Mouse (Mus musculus) ES-Bruce4 (cell line): ENCODE data around the gene Ssrp1. TPM values are rescaled to one million over a fixed set of nuclear protein-coding genes. Genes with fewer than 3 reads are reported as not detected.

Source experiments
- H3K27ac ChIP-seq: 2 replicates; pipeline ENCODE4 v1.5.1; 2012; ENCODE audit warnings: low read length, inconsistent platforms; ENCODE audit not compliant: insufficient read depth
- H3K27me3 ChIP-seq: 2 replicates; pipeline ENCODE4 v1.6.1; 2012; ENCODE audit warnings: mild to moderate bottlenecking, low read length, inconsistent platforms; ENCODE audit not compliant: control insufficient read depth, poor library complexity, insufficient read depth, severe bottlenecking
- H3K36me3 ChIP-seq: 2 replicates; pipeline ENCODE4 v1.6.1; 2012; ENCODE audit warnings: inconsistent platforms, mild to moderate bottlenecking, low read length, moderate library complexity; ENCODE audit not compliant: control insufficient read depth, poor library complexity, insufficient read depth, severe bottlenecking
- H3K4me1 ChIP-seq: one replicate; pipeline ENCODE4 v1.8.1; 2011; ENCODE audit warnings: low read length; ENCODE audit not compliant: control insufficient read depth, insufficient read depth
- H3K4me3 ChIP-seq: 2 replicates; pipeline ENCODE4 v1.5.1; 2011; ENCODE audit warnings: low read depth, mild to moderate bottlenecking, low read length
- H3K9ac ChIP-seq: 2 replicates; pipeline ENCODE4 v1.6.1; 2012; ENCODE audit warnings: low read depth, mild to moderate bottlenecking, inconsistent platforms; ENCODE audit not compliant: poor library complexity, severe bottlenecking
- H3K9me3 ChIP-seq: replicated peaks from 2 replicates; pipeline ENCODE4 v1.6.1; 2012; ENCODE audit warnings: mild to moderate bottlenecking, low read length, inconsistent platforms; ENCODE audit not compliant: control insufficient read depth, poor library complexity, insufficient read depth, severe bottlenecking
- CTCF ChIP-seq: IDR thresholded peaks from one replicate; pipeline ENCODE4 v1.8.1; 2011; ENCODE audit warnings: low read depth, low read length
- EP300 ChIP-seq: IDR thresholded peaks from 2 replicates; pipeline ENCODE4 v1.6.1; 2011; ENCODE audit warnings: low read depth, low read length; ENCODE audit not compliant: insufficient read depth
- POLR2A ChIP-seq: IDR thresholded peaks from one replicate; pipeline ENCODE4 v1.8.1; 2011; ENCODE audit warnings: low read length; ENCODE audit not compliant: insufficient read depth
- polyA plus RNA-seq: library from polyadenylated mRNA; stranded (reverse); fragments of >200 nt; gene quantifications from 2 replicates; pipeline ENCODE4 v1.2.4, GENCODE M21; 2011; ENCODE audit warnings: low read depth; ENCODE audit not compliant: missing spikeins, insufficient read depth, insufficient read length

Gene Ssrp1
- polyA plus RNA-seq = 228 and 238 TPM in 2 replicates

DNA sequence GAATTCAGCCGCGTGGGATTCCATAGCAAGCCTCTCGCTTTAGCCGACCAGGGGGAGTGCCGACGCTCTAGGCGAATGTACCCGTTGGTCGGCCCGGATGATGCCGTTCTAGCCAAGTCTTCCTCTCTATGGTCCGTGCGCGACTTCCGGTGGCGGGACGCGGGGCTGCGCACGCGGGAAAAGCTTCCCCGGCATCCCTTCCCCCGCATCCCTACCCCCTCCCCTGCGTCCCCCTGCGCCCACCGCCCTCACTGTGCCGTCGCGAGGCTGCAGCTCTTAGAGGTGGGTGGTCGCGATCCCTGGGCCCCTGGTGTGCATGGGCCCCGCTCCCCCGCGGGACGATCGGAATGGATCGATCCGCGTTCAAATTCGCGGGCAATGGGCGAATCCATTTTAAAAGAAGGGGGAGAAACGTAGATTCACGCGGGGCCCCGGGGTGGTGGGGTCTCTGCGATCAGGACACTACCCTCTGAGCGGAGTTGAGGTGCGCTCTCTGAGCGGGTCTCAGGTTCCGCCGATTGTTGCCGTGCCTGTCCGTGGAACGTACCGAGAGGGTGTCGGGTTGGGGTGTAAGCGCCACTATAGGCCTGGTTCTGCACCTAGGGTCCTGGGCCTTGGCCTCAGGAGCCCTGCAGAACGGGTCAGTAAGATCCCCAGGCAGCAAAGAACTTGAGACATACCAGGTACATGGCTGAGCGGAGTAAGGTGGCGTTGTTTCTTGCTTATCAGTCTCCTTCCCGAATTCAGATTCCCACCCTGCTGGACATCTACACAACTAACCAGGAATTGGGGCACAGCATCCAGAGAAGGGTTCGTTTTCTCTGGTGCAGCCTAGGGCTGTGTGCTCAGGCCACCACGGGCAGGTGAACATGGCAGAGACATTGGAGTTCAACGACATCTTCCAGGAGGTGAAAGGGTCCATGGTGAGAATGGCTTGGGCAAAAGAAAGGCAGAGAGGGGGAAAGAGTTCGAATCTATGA lies at the start of gene Ssrp1, which contains the start of gene P2rx3:
Gene Ssrp1, plus strand, starts transcription at position 188 of the 980 bp plus-strand sequence.
Gene P2rx3, minus strand, starts transcription at position 416 of the 980 bp plus-strand sequence.
- peaks cover 3% of the 10 kb centered on the region for H3K4me1 ChIP-seq
- H3K27me3 ChIP-seq = no peaks in the 10 kb centered on the region
- TF ChIP-seq CTCF (no peak), POLR2A (peak; percentile 60)
- H3K27ac ChIP-seq = peak within 1 kb of the TSS; percentile 39; the same call in 1 of the 2 replicates
- H3K36me3 ChIP-seq = peaks cover 34% of the 10 kb centered on the region
- peak within 1 kb of the TSS; percentile 89 for H3K9ac ChIP-seq
- peak within 1 kb of the TSS; percentile 98 for H3K4me3 ChIP-seq
- H3K9me3 ChIP-seq = no peaks in the 10 kb centered on the region

DNA sequence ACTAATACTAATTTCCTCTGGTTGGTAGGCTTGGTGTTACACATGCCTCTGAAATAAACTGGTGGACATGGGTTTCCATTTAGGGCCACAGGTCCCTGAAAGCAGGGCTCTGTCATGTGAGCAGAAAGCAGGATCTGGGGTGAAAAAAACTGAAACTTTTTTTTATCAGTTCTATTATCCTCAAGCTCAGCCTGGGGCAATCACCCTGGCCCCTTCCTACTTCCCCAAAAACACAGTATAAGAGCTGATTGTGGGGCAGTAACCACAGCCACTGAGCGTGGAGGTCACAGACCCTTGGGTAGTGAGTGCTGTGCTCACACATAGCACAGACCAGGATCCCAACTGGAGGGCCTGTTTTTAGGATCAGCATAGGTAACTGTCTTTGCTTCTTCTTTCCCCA lies 49.1 kb upstream of the Ssrp1 start, which contains the start of gene Prg3:
Gene Prg3, plus strand, starts transcription at position 286 of the 400 bp plus-strand sequence.
- no peak for TF ChIP-seq POLR2A
- TF ChIP-seq EP300 = no peak
- TF ChIP-seq CTCF = no peak
- H3K36me3 ChIP-seq = no peaks in the 10 kb centered on the region
- no peaks in the 10 kb centered on the region for H3K27me3 ChIP-seq
- no peak within 1 kb of the TSS for H3K4me3 ChIP-seq
- no peak within 1 kb of the TSS for H3K27ac ChIP-seq
- H3K9me3 ChIP-seq = no peaks in the 10 kb centered on the region
- no peak within 1 kb of the TSS for H3K9ac ChIP-seq
- H3K4me1 ChIP-seq = no peaks in the 10 kb centered on the region

DNA sequence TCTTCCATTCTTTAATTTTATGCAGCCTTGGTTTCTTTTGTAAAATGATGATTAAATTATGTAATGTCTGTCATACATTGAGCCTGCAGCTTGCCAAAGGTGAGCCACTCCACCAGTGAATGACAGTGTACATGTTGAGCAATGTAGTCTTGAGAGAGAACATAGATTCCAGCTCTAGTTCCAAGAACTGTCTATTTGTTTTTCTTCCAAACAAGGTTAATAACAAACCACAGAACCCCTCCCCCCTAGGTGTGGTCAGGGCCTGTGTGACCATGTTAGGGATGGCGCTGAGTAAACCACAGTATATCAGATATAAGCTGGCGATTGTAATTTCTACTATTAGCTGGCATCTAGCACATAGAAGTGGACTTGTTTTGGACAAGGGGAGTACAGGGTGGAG lies 40.7 kb upstream of the Ssrp1 start:
- Histone ChIP-seq H3K4me1 (no peaks in the 10 kb centered on the region), H3K36me3 (no peaks in the 10 kb centered on the region), H3K9ac (no peak overlapping the region), H3K27ac (no peak overlapping the region), H3K9me3 (no peaks in the 10 kb centered on the region), H3K27me3 (no peaks in the 10 kb centered on the region), H3K4me3 (no peak overlapping the region)
- TF ChIP-seq POLR2A (no peak), EP300 (no peak), CTCF (no peak)

DNA sequence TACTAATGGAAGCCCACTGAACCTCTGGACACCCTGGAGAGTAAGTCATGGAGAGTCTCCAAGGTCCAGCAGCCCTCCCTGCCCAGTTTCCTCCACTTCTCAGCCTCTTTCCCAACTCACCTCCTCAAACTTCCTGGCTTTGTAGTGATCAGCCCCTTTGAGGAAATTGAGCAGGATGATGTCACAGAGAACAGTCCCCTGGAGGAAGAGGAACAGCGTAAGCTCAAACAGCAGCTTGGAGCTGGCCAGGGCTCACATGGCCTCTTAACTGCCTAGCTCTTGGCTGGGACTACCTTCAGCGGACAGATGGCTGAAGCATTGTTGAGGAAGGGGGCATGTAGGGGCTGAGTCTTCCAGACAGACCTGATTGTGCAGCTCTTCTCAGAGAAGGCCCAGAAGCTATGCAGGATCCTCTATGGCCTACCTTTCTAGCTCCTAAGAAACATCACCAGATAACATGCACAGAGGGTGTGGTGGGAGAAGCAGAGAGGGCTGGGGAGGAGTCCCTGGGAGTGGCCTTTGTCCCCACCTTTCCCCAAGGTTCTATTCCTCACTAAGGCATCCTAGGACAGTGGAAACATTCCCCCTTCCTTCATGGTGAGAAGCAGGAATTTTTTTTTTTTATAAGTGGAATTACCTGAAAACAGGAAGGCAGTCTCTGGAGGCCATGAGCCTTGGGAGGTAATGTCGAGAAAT lies 37.4 kb upstream of the Ssrp1 start:
- no peaks in the 10 kb centered on the region for H3K27me3 ChIP-seq
- no peaks in the 10 kb centered on the region for H3K9me3 ChIP-seq
- no peak overlapping the region for H3K27ac ChIP-seq
- H3K36me3 ChIP-seq = no peaks in the 10 kb centered on the region
- no peaks in the 10 kb centered on the region for H3K4me1 ChIP-seq
- TF ChIP-seq EP300 = no peak
- TF ChIP-seq CTCF = no peak
- TF ChIP-seq POLR2A = no peak
- H3K4me3 ChIP-seq = no peak overlapping the region
- H3K9ac ChIP-seq = no peak overlapping the region

DNA sequence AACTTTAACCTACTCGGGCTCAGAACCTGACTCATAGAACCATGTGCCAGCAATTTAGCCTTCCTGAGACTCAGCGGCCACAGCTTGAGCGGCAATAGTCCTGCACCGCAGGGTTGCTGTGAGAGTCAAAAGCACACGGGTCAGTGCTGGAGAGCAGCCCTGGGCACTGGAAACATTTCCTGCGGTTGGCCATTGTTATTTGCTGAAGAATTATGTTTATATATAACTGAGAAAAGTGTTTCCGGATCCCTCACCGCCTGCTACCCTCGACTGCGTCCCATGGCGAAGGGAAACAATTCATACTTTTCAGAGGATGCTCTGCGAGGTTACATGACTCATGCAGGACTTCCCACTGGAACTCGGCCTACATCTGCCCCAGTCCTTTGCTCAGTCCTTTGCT lies 35.5 kb upstream of the Ssrp1 start:
- no peaks in the 10 kb centered on the region for H3K4me1 ChIP-seq

More for the DNA sequence above, 35.5 kb upstream of the Ssrp1 start:
- Histone ChIP-seq H3K36me3 (no peaks in the 10 kb centered on the region), H3K27me3 (no peaks in the 10 kb centered on the region), H3K9ac (no peak overlapping the region), H3K9me3 (no peaks in the 10 kb centered on the region), H3K4me3 (no peak overlapping the region), H3K27ac (no peak overlapping the region)
- TF ChIP-seq POLR2A (no peak), CTCF (no peak), EP300 (no peak)
